Mouse (Mus musculus) lung, embryonic 15.5 days (tissue): ENCODE data around the gene Fyb2. TPM values are rescaled to one million over a fixed set of nuclear protein-coding genes. Genes with fewer than 3 reads are reported as not detected.
A peak's percentile ranks its signal among the peaks of the same experiment; 100 is the strongest.

Source experiments
- ATAC-seq: fragments of 200-750 bp; cut with Nextera tagmentation; 2 replicates; pipeline ENCODE4 v1.8.0; 2017; ENCODE audit warnings: moderate number of reproducible peaks, borderline replicate concordance; ENCODE audit not compliant: low FRiP score, low TSS enrichment; ENCODE audit errors: extremely low read depth
- H3K27ac ChIP-seq: fragments of 300-500 bp; sonication (generic); 2 replicates; pipeline ENCODE4 v1.5.1; 2015; ENCODE audit warnings: moderate library complexity, mild to moderate bottlenecking, inconsistent platforms
- H3K27me3 ChIP-seq: fragments of 300-500 bp; sonication (generic); 2 replicates; pipeline ENCODE4 v1.6.1; 2015; ENCODE audit warnings: inconsistent platforms
- H3K36me3 ChIP-seq: fragments of 300-500 bp; sonication (generic); 2 replicates; pipeline ENCODE4 v1.6.1; 2015; ENCODE audit warnings: inconsistent platforms
- H3K4me1 ChIP-seq: fragments of 300-500 bp; sonication (generic); 2 replicates; pipeline ENCODE4 v1.6.1; 2015; ENCODE audit warnings: inconsistent platforms
- H3K4me2 ChIP-seq: fragments of 300-500 bp; sonication (generic); 2 replicates; pipeline ENCODE4 v1.6.1; 2015; ENCODE audit warnings: inconsistent platforms, mild to moderate bottlenecking, moderate library complexity
- H3K4me3 ChIP-seq: fragments of 300-500 bp; sonication (generic); 2 replicates; pipeline ENCODE4 v1.5.1; 2015; ENCODE audit warnings: mild to moderate bottlenecking, inconsistent platforms
- H3K9ac ChIP-seq: fragments of 300-500 bp; sonication (generic); 2 replicates; pipeline ENCODE4 v1.6.1; 2015; ENCODE audit warnings: inconsistent platforms
- H3K9me3 ChIP-seq: fragments of 300-500 bp; sonication (generic); 2 replicates; pipeline ENCODE4 v1.6.1; 2016; ENCODE audit warnings: inconsistent platforms
- WGBS: fragments of 180-500 bp; shearing (Covaris S2); methylation state at CpG from one replicate; pipeline ENCODE4 v1.1.7; 2015; 5-methylcytosine and 5-hydroxymethylcytosine counted together
- polyA plus RNA-seq: library from polyadenylated mRNA; unstranded; fragments of >200 nt; fragmentation: Nextera tagmentation; extraction: Ambion mirVana; gene quantifications from 2 replicates; pipeline ENCODE4 v1.2.1, GENCODE M21; 2015

Fyb2 gene
- 0.13 and 0.26 TPM in 2 replicates for polyA plus RNA-seq

- 21% methylated on average over 23 of the region's 23 CpGs for WGBS
- 0 out of 2 replicates have a peak, but pooled peaks cover 8% of the 10 kb centered on the region for H3K27me3 ChIP-seq
- no peaks in the 10 kb centered on the region for H3K4me1 ChIP-seq
- peak within 1 kb of the TSS; percentile 24 for H3K4me3 ChIP-seq
- no peak within 1 kb of the TSS for H3K9ac ChIP-seq
- H3K4me2 ChIP-seq: peak within 1 kb of the TSS; percentile 49
- H3K9me3 ChIP-seq: no peaks in the 10 kb centered on the region
- H3K36me3 ChIP-seq: no peaks in the 10 kb centered on the region
- H3K27ac ChIP-seq: no peak within 1 kb of the TSS
- no peak for ATAC-seq
These were observed at the start of gene Fyb2 for GRCm38 (mm10) chr4:104913291-104914129. Gene Fyb2 (plus strand): TSS chr4:104913456.

DNA sequence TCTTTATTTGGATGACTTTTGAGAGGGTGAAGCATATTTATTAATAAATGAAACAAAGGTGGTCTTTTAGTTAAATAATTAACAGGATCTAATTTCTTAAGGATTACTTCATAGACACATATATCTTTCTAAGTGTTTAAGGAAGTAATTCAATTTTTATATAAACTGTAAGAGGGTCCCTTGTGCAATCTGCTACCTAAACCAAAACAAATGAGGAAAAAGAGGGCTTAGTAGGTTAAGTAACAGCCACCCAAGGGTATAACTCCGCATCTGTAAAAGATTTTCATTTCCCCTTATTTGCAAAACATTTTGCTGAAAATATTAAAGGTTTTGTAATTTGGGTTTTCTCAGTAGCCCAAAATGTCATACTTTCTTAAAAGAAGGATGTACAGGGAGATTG is 48.9 kb upstream of the Fyb2 start:
- 76% methylated on average over 1 of the region's 1 CpGs for WGBS
- H3K9ac ChIP-seq: no peak overlapping the region
- no peak for ATAC-seq
- no peak overlapping the region for H3K4me3 ChIP-seq
- H3K9me3 ChIP-seq: no peaks in the 10 kb centered on the region
- H3K4me1 ChIP-seq: no peaks in the 10 kb centered on the region
- no peaks in the 10 kb centered on the region for H3K27me3 ChIP-seq
- no peaks in the 10 kb centered on the region for H3K36me3 ChIP-seq
- no peak overlapping the region for H3K27ac ChIP-seq
- no peak overlapping the region for H3K4me2 ChIP-seq

GRCm38 (mm10) chr4:104869581-104869980 is 43.7 kb upstream of the Fyb2 start:
- Histone ChIP-seq H3K36me3 (no peaks in the 10 kb centered on the region), H3K9ac (no peak overlapping the region), H3K9me3 (no peaks in the 10 kb centered on the region), H3K4me3 (no peak overlapping the region), H3K27me3 (no peaks in the 10 kb centered on the region), H3K4me1 (no peaks in the 10 kb centered on the region), H3K4me2 (no peak overlapping the region), H3K27ac (no peak overlapping the region)
- no peak for ATAC-seq

DNA sequence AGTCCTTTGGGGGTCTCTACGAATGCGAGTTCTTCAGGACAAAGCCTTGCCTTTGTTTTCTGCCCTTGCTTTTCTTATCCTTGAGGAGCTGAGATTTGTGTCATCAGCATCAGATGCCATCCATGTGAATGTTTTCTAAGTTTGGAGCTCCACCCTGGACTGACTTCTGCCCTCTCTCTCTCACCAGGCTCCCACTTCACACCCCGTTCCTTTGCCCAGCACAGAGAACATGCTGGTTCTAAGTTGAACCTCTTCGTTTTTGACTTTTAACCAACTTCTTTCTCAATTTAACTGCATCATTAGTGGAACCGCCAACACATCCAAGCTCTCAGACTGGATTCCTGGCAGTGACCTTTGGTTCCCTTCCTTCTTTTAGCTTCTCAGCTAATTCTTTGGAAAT is 43.1 kb upstream of the Fyb2 start:
- ATAC-seq: no peak
- H3K4me3 ChIP-seq: no peak overlapping the region
- no peaks in the 10 kb centered on the region for H3K36me3 ChIP-seq
- no peak overlapping the region for H3K27ac ChIP-seq
- WGBS: 83% methylated on average over 5 of the region's 5 CpGs
- no peak overlapping the region for H3K4me2 ChIP-seq
- H3K4me1 ChIP-seq: no peaks in the 10 kb centered on the region
- no peak overlapping the region for H3K9ac ChIP-seq
- H3K27me3 ChIP-seq: no peaks in the 10 kb centered on the region
- H3K9me3 ChIP-seq: no peaks in the 10 kb centered on the region

GRCm38 (mm10) chr4:104875832-104876231 is 37.4 kb upstream of the Fyb2 start:
- Histone ChIP-seq H3K36me3 (no peaks in the 10 kb centered on the region), H3K4me2 (no peak overlapping the region), H3K27me3 (no peaks in the 10 kb centered on the region), H3K27ac (no peak overlapping the region), H3K4me1 (no peaks in the 10 kb centered on the region), H3K4me3 (no peak overlapping the region), H3K9me3 (no peaks in the 10 kb centered on the region), H3K9ac (no peak overlapping the region)
- no peak for ATAC-seq
- WGBS: 68% methylated on average over 4 of the region's 4 CpGs

DNA sequence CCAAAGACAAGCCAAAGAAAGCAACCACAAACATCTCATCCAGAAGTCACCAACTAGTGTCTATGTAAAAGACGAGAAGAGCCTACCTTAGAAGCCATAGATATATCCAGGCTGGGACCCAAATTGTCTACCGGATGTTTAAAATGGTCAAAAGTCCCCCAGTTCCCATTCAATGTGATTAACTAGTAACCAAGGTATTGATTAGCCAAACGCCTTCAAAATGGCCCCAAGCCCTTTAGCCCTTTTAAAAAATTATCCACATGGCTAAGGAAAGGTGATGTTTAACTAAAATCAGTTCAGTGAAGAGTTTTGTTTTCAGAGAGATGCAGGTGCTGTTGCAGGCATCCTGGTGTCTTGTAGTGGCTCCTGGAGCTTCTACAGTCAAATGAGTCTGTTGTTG is 36.9 kb upstream of the Fyb2 start, which contains the start of gene C8a:
C8a (minus strand) TSS at position 76 of the 400 bp plus-strand sequence.
- no peak for ATAC-seq
- no peaks in the 10 kb centered on the region for H3K27me3 ChIP-seq
- WGBS: 83% methylated on average over 3 of the region's 3 CpGs

GRCm38 (mm10) chr4:104887486-104887885 is 25.8 kb upstream of the Fyb2 start:
- H3K9me3 ChIP-seq: no peaks in the 10 kb centered on the region
- no peak overlapping the region for H3K4me3 ChIP-seq
- WGBS: 76% methylated on average over 9 of the region's 9 CpGs
- no peaks in the 10 kb centered on the region for H3K36me3 ChIP-seq
- no peak overlapping the region for H3K9ac ChIP-seq
- no peak overlapping the region for H3K4me2 ChIP-seq
- no peak for ATAC-seq
- no peak overlapping the region for H3K27ac ChIP-seq
- H3K27me3 ChIP-seq: no peaks in the 10 kb centered on the region
- H3K4me1 ChIP-seq: peaks cover 11% of the 10 kb centered on the region; the same call in 1 of the 2 replicates

More for the DNA sequence above, 36.9 kb upstream of the Fyb2 start, which contains the start of gene C8a:
- Histone ChIP-seq H3K36me3 (no peaks in the 10 kb centered on the region), H3K9ac (no peak within 1 kb of the TSS), H3K4me2 (no peak within 1 kb of the TSS), H3K27ac (no peak within 1 kb of the TSS), H3K4me1 (no peaks in the 10 kb centered on the region), H3K4me3 (no peak within 1 kb of the TSS), H3K9me3 (no peaks in the 10 kb centered on the region)

DNA sequence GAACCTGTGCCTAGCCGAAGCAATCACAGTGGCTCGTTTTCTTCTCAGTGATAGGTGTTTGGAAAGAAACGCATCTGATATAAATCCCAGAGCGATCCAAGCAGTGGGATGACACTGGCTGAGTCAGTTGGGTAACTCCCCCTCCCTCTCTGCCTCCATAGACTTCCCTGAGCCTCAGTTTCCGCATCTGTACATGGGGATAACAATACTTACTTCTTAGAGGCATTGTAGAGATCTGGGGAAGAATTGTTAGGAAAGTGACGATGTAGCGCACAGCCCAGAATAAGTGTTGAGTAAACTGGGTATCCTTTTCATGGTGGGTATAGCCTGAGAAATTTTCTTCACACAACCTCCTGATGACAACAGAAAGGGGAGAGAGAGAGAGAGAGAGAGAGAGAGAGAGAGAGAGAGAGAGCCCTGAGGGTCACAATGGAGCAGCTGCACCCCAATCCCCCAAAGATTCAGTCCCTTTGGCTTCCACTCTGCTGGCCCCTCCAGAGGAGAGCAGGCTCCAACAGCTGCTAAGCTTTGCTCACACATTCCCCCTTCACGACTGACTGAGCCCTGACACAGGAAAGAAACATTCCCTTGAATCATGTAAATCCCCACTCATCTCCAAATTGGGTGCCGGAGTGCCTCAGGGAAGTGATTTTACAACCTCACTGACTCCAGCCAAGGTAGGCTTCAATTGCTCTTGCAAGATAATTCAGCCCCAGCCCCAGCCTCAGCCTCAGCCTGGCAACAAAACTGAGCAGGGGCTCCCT is 24.6 kb upstream of the Fyb2 start:
- H3K4me2 ChIP-seq: no peak overlapping the region
- ATAC-seq: peak; percentile 83; the same call in 1 of the 2 replicates
- no peak overlapping the region for H3K4me3 ChIP-seq
- H3K36me3 ChIP-seq: no peaks in the 10 kb centered on the region
- H3K9me3 ChIP-seq: no peaks in the 10 kb centered on the region
- H3K27me3 ChIP-seq: no peaks in the 10 kb centered on the region
- 54% methylated on average over 9 of the region's 9 CpGs for WGBS
- no peak overlapping the region for H3K27ac ChIP-seq
- H3K4me1 ChIP-seq: peaks cover 11% of the 10 kb centered on the region; the same call in 1 of the 2 replicates
- no peak overlapping the region for H3K9ac ChIP-seq

DNA sequence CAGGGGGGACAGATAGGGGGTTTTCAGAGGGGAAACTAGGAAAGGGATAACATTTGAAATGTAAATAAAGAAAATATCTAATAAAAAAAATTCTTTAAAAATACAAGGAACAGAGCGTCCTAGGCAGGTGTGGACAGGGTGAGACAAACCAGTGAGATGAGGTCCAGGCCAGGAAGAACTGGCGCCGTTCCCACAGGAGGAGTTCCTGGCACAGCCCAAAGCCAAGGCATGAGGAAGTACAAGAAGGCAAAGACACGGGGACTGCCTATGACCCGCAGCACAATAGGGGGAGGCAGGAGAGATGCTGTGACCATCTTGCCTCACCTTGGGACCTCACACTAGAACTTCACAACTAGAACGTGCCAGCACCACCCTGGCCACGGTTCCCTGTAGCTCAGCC is 21.5 kb upstream of the Fyb2 start:
- Histone ChIP-seq H3K27me3 (0 out of 2 replicates have a peak, but pooled peaks cover 4% of the 10 kb centered on the region), H3K36me3 (no peaks in the 10 kb centered on the region), H3K4me2 (no peak overlapping the region), H3K4me3 (no peak overlapping the region), H3K9me3 (no peaks in the 10 kb centered on the region), H3K9ac (no peak overlapping the region), H3K27ac (no peak overlapping the region), H3K4me1 (peaks cover 11% of the 10 kb centered on the region; the same call in 1 of the 2 replicates)
- 75% methylated on average over 7 of the region's 7 CpGs for WGBS
- no peak for ATAC-seq

GRCm38 (mm10) chr4:104893588-104893987 is 19.7 kb upstream of the Fyb2 start:
- Histone ChIP-seq H3K27ac (no peak overlapping the region), H3K4me1 (peaks cover 11% of the 10 kb centered on the region; the same call in 1 of the 2 replicates), H3K9ac (no peak overlapping the region), H3K9me3 (no peaks in the 10 kb centered on the region), H3K27me3 (0 out of 2 replicates have a peak, but pooled peaks cover 4% of the 10 kb centered on the region), H3K36me3 (no peaks in the 10 kb centered on the region), H3K4me3 (no peak overlapping the region), H3K4me2 (no peak overlapping the region)
- ATAC-seq: no peak
- 72% methylated on average over 5 of the region's 5 CpGs for WGBS

DNA sequence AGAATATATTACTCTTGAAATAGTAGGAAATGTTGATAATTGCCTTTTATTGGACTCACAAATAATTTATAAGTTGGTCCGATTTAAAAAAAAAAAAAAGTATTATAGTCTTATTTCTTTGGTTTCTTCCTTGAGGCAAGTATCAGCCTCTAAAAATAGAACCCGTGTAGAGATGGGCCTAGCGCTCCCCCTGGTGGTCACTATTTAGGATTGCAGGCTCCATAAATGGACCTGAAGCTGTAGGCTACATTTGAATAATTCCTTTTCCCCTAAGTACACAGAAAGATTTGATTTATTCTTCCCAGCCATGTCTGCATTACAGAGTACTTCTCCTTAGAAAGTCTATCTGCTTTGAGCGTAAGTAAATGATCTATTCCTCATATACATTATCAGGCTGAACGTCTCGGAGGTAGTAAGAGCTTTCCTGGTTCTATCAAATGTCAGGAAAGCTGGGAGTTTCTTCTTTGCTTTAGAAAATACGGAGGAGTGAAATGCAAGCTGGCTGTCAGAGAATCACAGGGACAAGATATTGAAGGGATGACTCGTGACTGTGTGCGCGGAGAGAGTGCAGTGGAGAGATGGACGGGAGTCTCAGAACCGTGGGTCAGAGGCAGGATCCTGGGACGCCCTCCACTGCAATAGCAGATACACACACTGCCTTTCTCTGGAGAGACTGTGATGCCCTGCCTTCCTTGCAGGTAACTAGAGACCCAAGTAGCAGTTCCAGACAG is 19.1 kb upstream of the Fyb2 start:
- 55% methylated on average over 13 of the region's 13 CpGs for WGBS
- no peak for ATAC-seq
- Histone ChIP-seq H3K9me3 (no peaks in the 10 kb centered on the region), H3K4me2 (no peak overlapping the region), H3K27me3 (0 out of 2 replicates have a peak, but pooled peaks cover 4% of the 10 kb centered on the region), H3K27ac (no peak overlapping the region), H3K4me1 (peaks cover 8% of the 10 kb centered on the region; the same call in 1 of the 2 replicates), H3K4me3 (no peak overlapping the region), H3K9ac (no peak overlapping the region), H3K36me3 (no peaks in the 10 kb centered on the region)
